Mouse (Mus musculus) testis, adult 2 months (tissue): ENCODE measurements at regions not wholly inside any gene's neighbourhood (a gene's known extent, or its start where the extent isn't known, plus 50 kb on each side); places are given as distances from the start of the nearest gene placed in this dataset.

Experiments used
- H3K27ac ChIP-seq: fragments of 200-500 bp; 2 replicates; pipeline ENCODE4 v1.5.1; 2012; ENCODE audit warnings: low read depth, low read length; ENCODE audit not compliant: control insufficient read depth, insufficient read depth
- H3K27me3 ChIP-seq: fragments of 200-500 bp; 2 replicates; pipeline ENCODE4 v1.6.1; 2012; ENCODE audit warnings: mild to moderate bottlenecking, low read length, moderate library complexity; ENCODE audit not compliant: control insufficient read depth, insufficient read depth
- H3K36me3 ChIP-seq: fragments of 200-500 bp; 2 replicates; pipeline ENCODE4 v1.6.1; 2012; ENCODE audit warnings: mild to moderate bottlenecking, low read length; ENCODE audit not compliant: control insufficient read depth, insufficient read depth
- H3K4me1 ChIP-seq: fragments of 200-500 bp; 2 replicates; pipeline ENCODE4 v1.6.1; 2012; ENCODE audit warnings: low read length; ENCODE audit not compliant: control insufficient read depth, insufficient read depth
- H3K4me3 ChIP-seq: fragments of 200-500 bp; 2 replicates; pipeline ENCODE4 v1.5.1; 2012; ENCODE audit warnings: low read depth, mild to moderate bottlenecking, low read length, moderate library complexity, mixed read lengths; ENCODE audit not compliant: control insufficient read depth
- CTCF ChIP-seq: fragments of 200-500 bp; IDR thresholded peaks from 2 replicates; pipeline ENCODE4 v1.5.1; 2012; ENCODE audit warnings: low read depth, mild to moderate bottlenecking, inconsistent platforms, low read length, moderate library complexity; ENCODE audit not compliant: control insufficient read depth, insufficient read depth, insufficient replicate concordance
- POLR2A ChIP-seq: fragments of 200-500 bp; IDR thresholded peaks from 2 replicates; pipeline ENCODE4 v1.6.1; 2012; ENCODE audit warnings: low read depth, mild to moderate bottlenecking, inconsistent platforms, low read length, moderate library complexity; ENCODE audit not compliant: control insufficient read depth

DNA sequence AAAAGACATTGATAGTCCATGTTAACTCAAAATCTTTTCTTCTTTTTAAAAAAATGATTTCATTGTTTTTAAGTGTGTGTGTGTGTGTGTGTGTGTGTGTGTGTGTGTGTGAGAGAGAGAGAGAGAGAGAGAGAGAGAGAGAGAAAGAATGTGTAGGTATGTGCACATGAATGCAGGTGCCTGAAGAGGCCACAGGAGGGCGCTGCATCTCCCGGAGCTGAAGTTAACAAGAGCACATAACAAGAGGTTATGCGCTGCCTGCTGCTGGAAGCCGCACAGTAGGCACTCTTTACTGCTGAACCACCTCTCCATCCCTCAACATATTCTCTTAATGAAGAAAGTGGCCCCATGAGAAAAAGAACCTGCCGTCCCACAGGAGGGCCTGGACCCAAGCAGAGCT lies 172.6 kb upstream of the Kazn start:
- H3K27me3 ChIP-seq, result no peaks in the 10 kb centered on the region
- no peak for TF ChIP-seq POLR2A
- peak; percentile 62; the same call in 1 of the 2 replicates for TF ChIP-seq CTCF

DNA sequence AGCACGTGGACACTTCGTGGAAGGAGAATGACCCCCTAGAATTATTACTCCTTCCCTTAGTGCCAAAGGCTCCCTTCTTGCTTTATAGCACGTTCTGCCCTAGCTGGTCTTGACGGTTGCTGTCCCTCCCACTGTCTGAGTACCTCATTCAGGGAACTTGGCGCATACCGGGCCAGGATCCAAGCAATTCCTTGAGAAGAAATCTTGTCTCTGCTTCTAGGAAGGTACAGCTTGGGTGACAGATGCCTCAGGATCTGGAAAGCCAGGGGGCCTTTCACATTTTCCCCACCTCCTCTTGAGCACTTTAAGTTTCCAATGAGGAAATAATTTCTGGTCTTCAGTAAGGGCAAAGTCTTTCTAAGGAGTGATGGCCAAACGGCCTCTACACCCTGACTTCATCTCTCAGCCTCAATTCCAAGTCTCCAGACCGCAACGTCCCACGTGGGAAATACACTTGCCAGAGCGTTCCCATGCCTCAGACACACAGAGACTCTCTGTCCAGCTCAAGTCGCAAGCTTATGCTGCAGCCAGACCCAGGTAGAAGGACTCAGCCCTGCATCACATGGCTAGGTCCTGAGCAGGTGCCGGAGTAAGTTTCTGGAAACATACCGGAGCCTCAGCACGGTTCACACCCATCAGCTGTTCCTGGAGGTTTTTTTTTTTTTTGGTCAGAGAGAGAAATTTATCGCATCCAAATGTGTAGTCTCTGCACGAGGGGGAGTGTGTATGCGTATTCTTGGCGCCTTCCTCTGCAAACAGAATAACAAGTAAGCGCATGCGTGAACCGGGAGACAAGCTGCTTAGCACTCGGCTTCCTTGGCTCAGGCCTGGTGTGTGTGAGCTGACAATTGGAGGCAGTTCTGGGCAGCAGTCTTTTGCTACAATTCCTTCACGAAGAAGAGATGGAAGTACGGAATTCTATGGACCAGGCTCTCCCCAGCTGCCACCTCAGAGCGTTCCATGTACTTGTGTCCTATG lies 171.7 kb upstream of the Kazn start:
- Histone ChIP-seq H3K27ac (no peak overlapping the region), H3K36me3 (no peaks in the 10 kb centered on the region), H3K27me3 (no peaks in the 10 kb centered on the region), H3K4me1 (no peaks in the 10 kb centered on the region; the same call in 1 of the 2 replicates), H3K4me3 (no peak overlapping the region)
- no peak for TF ChIP-seq CTCF
- TF ChIP-seq POLR2A, result no peak

More for the DNA sequence above, 172.6 kb upstream of the Kazn start:
- no peak overlapping the region for H3K27ac ChIP-seq
- no peaks in the 10 kb centered on the region for H3K36me3 ChIP-seq
- H3K4me3 ChIP-seq, result no peak overlapping the region
- H3K4me1 ChIP-seq, result no peaks in the 10 kb centered on the region; the same call in 1 of the 2 replicates

DNA sequence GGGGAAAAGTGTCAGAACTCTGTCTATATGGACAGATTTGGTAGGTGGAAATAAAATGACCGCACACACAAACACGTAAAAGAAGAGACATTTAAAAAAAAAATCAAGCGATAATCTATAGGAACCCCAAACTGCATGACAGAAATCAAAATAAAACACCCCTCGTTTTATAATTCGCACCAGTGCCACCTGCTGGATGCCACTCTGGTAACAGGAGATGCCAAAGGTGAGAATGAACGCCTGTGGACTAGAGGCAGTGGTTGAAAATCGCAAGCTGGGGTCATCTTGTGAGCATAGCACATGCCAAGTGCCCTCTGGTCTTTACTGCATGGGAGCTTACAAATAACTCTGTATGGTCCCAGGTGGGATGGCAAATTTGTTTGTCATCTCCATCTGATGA lies 158.7 kb upstream of the Kazn start:
- H3K27ac ChIP-seq, result no peak overlapping the region
- no peak for TF ChIP-seq CTCF
- no peak for TF ChIP-seq POLR2A
- H3K4me1 ChIP-seq, result no peaks in the 10 kb centered on the region

DNA sequence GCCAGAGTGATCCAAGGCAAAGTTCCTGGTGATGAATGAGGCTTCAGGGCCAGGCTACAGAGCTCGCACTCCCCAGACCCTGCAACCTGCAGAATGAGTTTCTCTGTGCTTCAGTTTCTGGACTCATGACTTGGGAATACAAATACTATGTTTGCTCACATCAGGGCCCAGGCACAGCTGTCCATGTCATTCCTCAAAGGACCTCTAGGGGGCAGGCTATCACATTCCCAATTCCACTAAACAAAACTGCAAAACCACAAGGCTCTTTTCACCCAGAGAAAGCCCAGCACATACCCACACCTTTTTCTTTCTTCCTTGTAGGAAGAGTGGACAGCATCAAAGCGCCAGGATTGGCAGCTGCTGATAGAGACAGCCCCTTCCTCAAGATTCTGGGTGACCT lies 153.7 kb upstream of the Kazn start:
- Histone ChIP-seq H3K4me3 (no peak overlapping the region), H3K27ac (no peak overlapping the region), H3K4me1 (no peaks in the 10 kb centered on the region), H3K36me3 (no peaks in the 10 kb centered on the region), H3K27me3 (no peaks in the 10 kb centered on the region)
- TF ChIP-seq POLR2A (no peak), CTCF (peak; percentile 53; the same call in 1 of the 2 replicates)

More for the DNA sequence above, 158.7 kb upstream of the Kazn start:
- Histone ChIP-seq H3K4me3 (no peak overlapping the region), H3K36me3 (no peaks in the 10 kb centered on the region), H3K27me3 (no peaks in the 10 kb centered on the region)

DNA sequence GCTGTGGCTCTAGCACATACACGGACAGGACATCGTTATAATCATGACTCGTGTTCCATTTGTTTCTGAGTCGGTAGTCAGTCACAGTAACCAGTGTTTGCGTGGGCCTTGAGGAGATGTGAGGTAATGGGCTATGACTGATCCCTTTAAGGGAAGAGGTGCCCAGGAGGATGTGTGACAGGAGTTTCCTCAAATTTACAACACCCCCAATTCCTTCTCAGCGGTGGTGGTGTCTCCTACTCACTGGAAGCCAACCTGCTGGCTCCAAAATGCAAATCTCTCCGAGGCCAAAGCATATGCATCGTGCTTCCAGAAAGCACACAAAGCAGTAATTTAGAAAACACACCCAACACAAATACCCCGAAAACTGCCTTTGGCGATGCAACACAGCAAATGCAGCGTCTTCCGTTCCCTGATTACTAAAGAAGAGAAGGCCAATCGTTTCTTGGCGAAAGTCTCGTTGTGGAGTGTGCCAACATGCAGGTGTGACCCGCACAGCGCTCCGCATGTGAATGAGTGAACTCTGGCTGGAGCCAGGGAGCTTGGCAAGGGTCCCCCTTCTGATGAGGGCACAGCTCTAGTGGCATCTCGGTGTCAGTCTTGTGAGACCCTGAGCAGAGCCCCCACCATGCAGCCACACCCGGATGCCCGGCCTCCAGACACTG lies 151.5 kb upstream of the Kazn start:
- TF ChIP-seq POLR2A (no peak), CTCF (no peak)
- no peak overlapping the region for H3K27ac ChIP-seq
- H3K4me3 ChIP-seq, result no peak overlapping the region
- no peaks in the 10 kb centered on the region for H3K4me1 ChIP-seq
- no peaks in the 10 kb centered on the region for H3K27me3 ChIP-seq
- H3K36me3 ChIP-seq, result no peaks in the 10 kb centered on the region

DNA sequence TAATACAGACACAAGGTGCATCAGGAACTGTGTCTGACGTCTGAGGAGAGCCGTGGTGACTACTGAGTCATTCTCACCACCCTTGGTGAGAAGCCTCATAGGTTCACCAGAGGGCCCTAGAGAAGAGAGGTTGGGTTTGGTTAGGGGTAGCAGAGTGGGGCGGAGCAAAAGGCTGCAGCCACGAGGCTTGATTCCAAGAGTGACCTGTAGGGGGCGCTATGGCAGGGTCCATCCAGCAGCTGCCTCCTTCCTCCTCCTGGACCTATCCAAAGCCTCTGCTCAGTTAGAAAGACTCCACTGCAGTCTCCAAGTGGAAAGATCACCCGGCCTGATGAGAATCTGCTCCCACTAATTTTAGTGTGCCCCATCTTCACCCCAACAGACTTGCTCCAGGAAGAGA lies 149.3 kb upstream of the Kazn start:
- no peak overlapping the region for H3K4me3 ChIP-seq
- no peaks in the 10 kb centered on the region for H3K36me3 ChIP-seq
- no peaks in the 10 kb centered on the region for H3K27me3 ChIP-seq
- TF ChIP-seq POLR2A (no peak), CTCF (peak; percentile 87)
- H3K27ac ChIP-seq, result no peak overlapping the region
- H3K4me1 ChIP-seq, result no peaks in the 10 kb centered on the region

DNA sequence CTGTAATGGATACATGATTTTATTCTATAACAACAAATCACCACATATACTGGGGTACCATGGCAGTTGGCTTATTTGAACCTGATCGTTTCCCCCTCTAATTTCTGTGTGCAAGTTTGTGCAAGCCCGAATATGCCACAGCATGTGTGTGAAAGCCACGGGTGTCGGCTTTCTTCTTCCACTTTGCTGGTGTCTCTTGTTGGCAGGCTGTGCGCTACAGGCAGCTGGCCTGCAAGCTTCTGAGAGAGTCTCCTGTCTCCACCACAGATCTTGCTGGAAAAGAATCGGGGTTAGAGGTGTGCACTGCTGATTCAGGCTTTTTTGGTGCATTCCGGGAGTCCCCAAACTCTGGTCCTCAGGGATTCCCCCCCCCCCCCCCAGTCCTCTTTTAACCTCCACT lies 142.0 kb upstream of the Kazn start:
- no peak overlapping the region for H3K27ac ChIP-seq
- H3K4me1 ChIP-seq, result no peaks in the 10 kb centered on the region
- no peaks in the 10 kb centered on the region for H3K27me3 ChIP-seq
- no peaks in the 10 kb centered on the region for H3K36me3 ChIP-seq
- no peak overlapping the region for H3K4me3 ChIP-seq
- no peak for TF ChIP-seq CTCF
- TF ChIP-seq POLR2A, result no peak
